Comparison of ENCODE assay signal across 20 mouse cellular contexts in genomic region chr9:25230213-25231039, GRCm38 (mm10). TPM values are rescaled to one million over a fixed set of nuclear protein-coding genes. Genes with fewer than 3 reads are reported as not detected.
DNase-seq lines count a peak whose midpoint lies in the region; ATAC-seq and TF ChIP-seq lines count a peak whose summit lies in the region.
"Had no signal": no experiment of that assay in that cellular context is flagged by ENCODE, and none has a peak within 500 bp of the region (broad histone marks: within the 10 kb centered on the region; RNA-seq: fewer than 3 reads in every experiment).

No protein-coding gene starts in this region.

- H3K4me3 ChIP-seq in hindbrain, postnatal 0 days (ENCODE audit: low read length): no peak overlapping the region
- H3K4me3 ChIP-seq in hindbrain, embryonic 10.5 days: no peak overlapping the region
- H3K4me3 ChIP-seq in liver, embryonic 15.5 days (replicated peaks): no peak overlapping the region
- H3K4me3 ChIP-seq: forebrain, embryonic 10.5 days; gastrocnemius, adult 2 months; heart, embryonic 15.5 days had no signal

- no peak overlapping the region for H3K9ac ChIP-seq in hindbrain, postnatal 0 days (replicated peaks; ENCODE audit: low read length)
- no peak overlapping the region for H3K9ac ChIP-seq in liver, embryonic 15.5 days
- H3K9ac ChIP-seq: heart, embryonic 15.5 days; hindbrain, embryonic 14.5 days had no signal

- H3K4me2 ChIP-seq in hindbrain, postnatal 0 days (ENCODE audit: low read depth, low read length): no peak overlapping the region
- H3K4me2 ChIP-seq in liver, embryonic 15.5 days: no peak overlapping the region
- H3K4me2 ChIP-seq: heart, embryonic 15.5 days; hindbrain, embryonic 14.5 days; midbrain, embryonic 11.5 days had no signal

- H3K9me3 ChIP-seq in hindbrain, postnatal 0 days (ENCODE audit: low read length): no peaks in the 10 kb centered on the region
- no peaks in the 10 kb centered on the region for H3K9me3 ChIP-seq in hindbrain, embryonic 10.5 days
- no peaks in the 10 kb centered on the region for H3K9me3 ChIP-seq in liver, embryonic 15.5 days (replicated peaks)
- H3K9me3 ChIP-seq: forebrain, embryonic 10.5 days; heart, embryonic 15.5 days had no signal

- H3K27me3 ChIP-seq in hindbrain, postnatal 0 days (ENCODE audit: insufficient read depth, low read length): no peaks in the 10 kb centered on the region
- no peaks in the 10 kb centered on the region for H3K27me3 ChIP-seq in hindbrain, embryonic 10.5 days (ENCODE audit: insufficient read depth, poor library complexity, severe bottlenecking)
- no peaks in the 10 kb centered on the region for H3K27me3 ChIP-seq in liver, embryonic 15.5 days
- H3K27me3 ChIP-seq: heart, embryonic 15.5 days had no signal

- no peak for TF ChIP-seq CTCF in hindbrain, postnatal 0 days (IDR thresholded peaks at IDR 0.05; ENCODE audit: low read depth)

- no peak overlapping the region for H3K27ac ChIP-seq in hindbrain, postnatal 0 days
- H3K27ac ChIP-seq in hindbrain, embryonic 10.5 days: no peak overlapping the region
- H3K27ac ChIP-seq in liver, embryonic 15.5 days (replicated peaks): peak overlapping the region; percentile 38; the same call in 1 of the 2 replicates
- H3K27ac ChIP-seq: forebrain, embryonic 10.5 days; gastrocnemius, adult 2 months; heart, embryonic 15.5 days; hindbrain, embryonic 14.5 days had no signal

- 0 out of 2 replicates have a peak, but pooled peaks have one; percentile 45 for ATAC-seq in hindbrain, postnatal 0 days
- ATAC-seq in activated CD4-positive, CD25-positive, alpha-beta regulatory T cell, adult 4 months: peak; percentile 71
- peak; percentile 84 for ATAC-seq in liver, embryonic 15.5 days (ENCODE audit: insufficient read depth)
- ATAC-seq: intestine, embryonic 16.5 days had no signal

- no peaks in the 10 kb centered on the region for H3K36me3 ChIP-seq in hindbrain, postnatal 0 days (ENCODE audit: insufficient read depth, low read length)
- H3K36me3 ChIP-seq in hindbrain, embryonic 10.5 days: no peaks in the 10 kb centered on the region
- H3K36me3 ChIP-seq in liver, embryonic 15.5 days (replicated peaks): no peaks in the 10 kb centered on the region
- H3K36me3 ChIP-seq: forebrain, embryonic 10.5 days; heart, embryonic 15.5 days had no signal

- no peak for DNase-seq in hindbrain, postnatal 0 days (ENCODE audit: low spot score)
- no peak for DNase-seq in hindbrain, embryonic 10.5 days (ENCODE audit: low spot score)
- peak; percentile 24 for DNase-seq in CD4-positive helper T cell, adult 2 months (ENCODE audit: low read depth, low spot score)
- no peak for DNase-seq in adrenal gland, postnatal 14 days
- no peak for DNase-seq in embryo, embryonic 10 days (ENCODE audit: low spot score)
- DNase-seq: adrenal gland, postnatal 36 days; cerebellum, adult 11 months; cerebellum, adult 9-11 months; gastrocnemius, adult 2 months; heart, postnatal 36 days; kidney, postnatal 25 days; lung, adult 18-20 months; lung, postnatal 10 days had no signal

- H3K4me1 ChIP-seq in hindbrain, postnatal 0 days (ENCODE audit: insufficient read depth, low read length): no peaks in the 10 kb centered on the region
- H3K4me1 ChIP-seq in hindbrain, embryonic 10.5 days (replicated peaks): no peaks in the 10 kb centered on the region
- H3K4me1 ChIP-seq in liver, embryonic 15.5 days (replicated peaks): no peaks in the 10 kb centered on the region
- H3K4me1 ChIP-seq: forebrain, embryonic 10.5 days; heart, embryonic 15.5 days had no signal

- 83% methylated on average over 10 of the region's 10 CpGs for WGBS in hindbrain, postnatal 0 days
- 88% methylated on average over 10 of the region's 10 CpGs for WGBS in hindbrain, embryonic 10.5 days
- WGBS in liver, embryonic 15.5 days (ENCODE audit: insufficient replicate concordance): 67% methylated on average over 10 of the region's 10 CpGs

RNA-seq across cellular contexts. Expression of gene Sept7, which starts 21.8 kb away (rescaled TPM):
- 112 and 113 TPM in 2 replicates for total RNA-seq in hindbrain, postnatal 0 days (2014; rRNA removed)
- 265 and 292 TPM in 2 replicates for polyA plus RNA-seq in hindbrain, postnatal 0 days (2015; fragmentation: Nextera tagmentation; extraction: Ambion mirVana)
- polyA plus RNA-seq in hindbrain, embryonic 10.5 days (2016; fragmentation: Nextera tagmentation; extraction: Ambion mirVana): 164 and 225 TPM in 2 replicates
- polyA plus RNA-seq in activated CD4-positive, CD25-positive, alpha-beta regulatory T cell, adult 4 months (2017; shearing (Covaris generic)): 100 to 1,000 TPM; 425 to 492 TPM
- polyA plus RNA-seq in liver, embryonic 15.5 days (2015; fragmentation: Nextera tagmentation; extraction: Ambion mirVana): 79.4 and 89.8 TPM in 2 replicates
- 118 and 134 TPM in 2 replicates for total RNA-seq in adrenal gland, postnatal 14 days (2021)
